Mouse (Mus musculus): ENCODE measurements around the gene Ptprs.

Ptprs gene

DNA sequence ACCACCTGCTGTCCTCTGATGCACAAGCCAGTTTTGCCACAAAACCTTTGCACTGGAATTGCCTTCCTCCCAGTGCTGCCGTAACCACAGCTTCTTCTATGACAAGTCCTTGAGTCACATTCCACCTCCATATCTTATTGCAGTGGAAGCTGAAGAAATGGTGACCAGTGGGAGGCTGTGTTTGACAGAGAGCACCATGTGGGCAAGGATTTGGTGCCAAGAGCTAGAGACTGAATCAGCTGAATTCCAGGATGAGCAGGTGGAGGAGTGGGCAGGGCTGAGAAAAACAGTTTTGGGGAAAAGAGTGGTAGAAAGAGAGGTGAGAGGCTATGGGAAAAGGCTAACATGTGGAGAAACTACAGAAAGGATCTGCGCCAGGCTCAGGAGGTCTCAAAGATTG lies 17.6 kb upstream of the Ptprs start:
- in situ Hi-C loops (cut with MboI, MseI), result no loop called here

DNA sequence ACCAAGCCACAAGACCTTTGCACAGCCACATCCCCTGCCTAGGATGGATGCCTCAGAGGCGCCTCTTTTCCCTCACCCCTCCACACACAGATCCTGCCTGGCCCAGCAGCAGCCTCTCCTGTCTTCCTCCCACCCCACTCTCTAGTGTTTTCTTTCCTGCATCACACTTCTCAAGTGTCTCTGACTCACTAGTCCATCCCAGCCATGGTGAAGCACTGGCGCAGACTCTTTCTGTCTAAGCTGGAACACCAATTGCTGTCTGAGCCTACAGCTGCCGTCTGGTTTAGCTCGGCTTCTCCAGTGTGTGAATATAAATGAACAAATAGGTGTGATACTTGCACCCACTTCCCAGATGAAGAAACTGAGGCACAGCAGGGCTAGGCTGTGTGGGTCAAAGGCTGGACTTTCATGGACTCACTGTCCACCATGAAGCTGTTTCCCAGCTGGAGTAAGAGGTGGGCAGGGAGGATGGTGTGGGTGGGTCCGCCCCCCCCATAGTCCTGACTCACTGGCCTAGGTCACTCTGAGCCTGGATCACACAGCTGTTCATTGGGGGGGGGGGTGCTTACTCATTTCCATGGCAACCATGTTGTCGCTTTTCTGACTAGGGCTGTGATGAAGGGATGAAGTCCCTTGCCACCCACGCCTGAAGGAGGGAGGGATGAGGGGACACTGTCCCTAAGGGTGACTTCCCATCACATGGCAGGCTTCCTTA lies 14.3 kb upstream of the Ptprs start:
- in situ Hi-C loops (cut with MboI, MseI), result no loop called here

DNA sequence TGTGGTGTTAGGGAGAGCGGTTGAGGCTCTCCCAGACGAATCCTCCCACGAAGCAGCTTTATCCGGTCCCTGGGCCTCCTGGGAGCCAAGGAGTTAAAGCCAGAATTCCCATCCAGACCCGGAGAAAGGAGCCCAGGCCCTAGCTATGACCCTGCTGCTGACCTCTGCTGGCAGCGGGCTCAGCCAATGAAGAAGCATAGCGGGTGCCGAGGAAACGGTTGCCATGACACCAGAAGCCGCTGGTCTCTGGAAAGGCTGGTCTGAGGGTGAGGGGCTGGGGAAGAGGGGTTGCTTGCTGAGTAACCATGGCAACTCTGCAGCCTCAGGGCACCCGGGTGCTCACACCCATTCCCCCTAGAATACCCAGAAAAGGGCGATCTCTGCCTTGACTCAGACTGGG lies 11.7 kb upstream of the Ptprs start:
- in situ Hi-C loops (cut with MboI, MseI), result no loop called here

DNA sequence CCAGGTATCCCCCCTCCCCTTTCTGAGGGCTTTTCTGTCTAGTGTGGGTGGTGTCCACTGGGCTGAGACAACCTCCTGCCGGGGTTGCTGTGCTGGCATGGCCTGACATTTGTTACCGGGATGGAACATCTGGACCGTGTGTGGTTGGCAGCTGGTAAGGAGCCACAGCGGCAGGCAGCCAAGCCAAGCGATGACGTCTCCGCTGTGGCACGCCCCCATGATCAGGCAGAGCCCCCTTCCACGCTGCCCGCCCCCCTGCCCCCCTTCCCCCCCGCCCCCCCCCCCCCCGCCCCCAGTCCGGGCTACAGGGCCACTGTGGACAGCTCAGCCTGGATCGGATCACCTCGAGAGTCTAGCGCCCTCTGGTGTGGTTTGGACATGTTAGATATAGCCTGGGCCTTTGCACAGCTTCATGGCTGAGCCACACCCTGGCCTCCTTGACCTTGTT lies 11.2 kb upstream of the Ptprs start:
- in situ Hi-C loops (cut with MboI, MseI), result no loop called here

DNA sequence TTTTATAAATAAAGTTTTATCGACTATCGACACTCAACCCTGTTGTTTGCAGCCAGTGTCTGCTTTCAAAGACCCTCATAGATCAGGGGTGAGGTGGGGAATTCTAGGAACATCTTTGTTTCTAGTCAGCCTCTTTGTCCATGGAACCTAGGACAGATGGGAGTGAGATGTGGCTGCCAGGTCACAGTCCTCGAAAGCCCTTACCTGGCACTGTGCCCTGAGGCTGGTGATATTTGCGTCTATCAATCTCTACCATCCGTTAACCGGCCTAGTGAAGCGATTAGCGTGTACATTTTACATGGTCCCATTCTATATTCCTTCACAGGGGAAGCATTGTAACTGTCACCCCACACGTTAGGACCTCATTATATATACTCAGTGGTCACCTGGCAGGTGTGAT lies 9.6 kb upstream of the Ptprs start:
- in situ Hi-C loops (cut with MboI, MseI), result no loop called here

DNA sequence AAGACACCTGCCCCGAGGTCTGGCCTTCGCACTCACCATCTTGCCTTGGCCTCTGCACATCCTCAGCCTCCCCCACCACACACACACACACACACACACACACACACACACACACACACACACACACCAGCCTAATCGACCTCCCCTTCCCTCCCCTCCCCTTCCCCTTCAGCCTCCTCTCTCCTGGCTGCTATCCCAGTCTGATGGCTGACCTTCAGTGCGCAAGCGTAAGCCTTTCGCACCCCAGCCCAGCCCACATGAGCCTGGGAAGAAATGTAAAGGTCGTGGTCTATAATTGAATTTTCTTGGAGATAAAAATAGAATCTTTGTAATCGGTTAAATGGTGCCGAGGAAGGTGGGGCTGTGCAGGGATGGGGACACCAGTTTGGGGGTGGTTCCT lies 8.8 kb upstream of the Ptprs start:
- in situ Hi-C loops (cut with MboI, MseI), result no loop called here

DNA sequence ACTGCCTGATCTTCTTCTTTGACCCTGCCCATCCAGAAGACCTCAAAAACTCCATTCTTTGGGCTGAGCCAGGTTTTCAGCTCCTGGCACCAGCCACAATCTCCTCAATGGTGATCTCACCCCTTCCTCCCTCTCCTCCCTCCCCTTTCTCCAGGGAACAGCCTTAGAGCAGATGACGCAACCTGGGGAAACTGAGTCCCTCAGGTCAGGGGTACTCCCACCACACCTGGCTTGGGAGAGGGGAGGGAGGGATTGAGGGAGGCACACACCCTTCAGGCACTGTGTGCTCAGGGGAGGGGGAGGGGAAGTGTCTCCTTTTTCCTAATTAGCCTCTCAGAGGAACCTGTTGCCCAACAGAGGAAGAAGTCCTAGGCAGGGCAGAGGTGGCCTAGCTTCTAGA lies 6.4 kb upstream of the Ptprs start:
- in situ Hi-C loops (cut with MboI, MseI), result no loop called here

DNA sequence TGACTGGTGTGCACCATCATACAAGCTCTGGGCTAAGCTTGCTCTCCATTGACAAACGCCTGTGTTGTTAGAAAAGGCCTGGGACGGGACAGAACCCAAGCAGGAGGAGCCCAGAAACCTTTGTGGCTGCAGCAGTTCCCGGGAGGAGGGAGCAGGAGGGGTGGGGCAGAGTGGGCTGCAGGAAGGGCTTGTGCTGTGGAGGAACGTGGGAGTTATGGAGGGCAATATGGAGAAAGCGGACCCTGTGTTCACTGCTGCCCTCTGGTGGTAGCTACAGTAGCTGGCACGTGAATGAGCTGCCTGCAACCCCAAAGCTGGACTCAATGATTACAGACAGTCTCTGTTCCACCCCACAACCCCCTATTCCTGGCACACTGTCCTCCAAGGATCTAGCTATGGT lies 3.1 kb upstream of the Ptprs start:
- in situ Hi-C loops (cut with MboI, MseI), result no loop called here

DNA sequence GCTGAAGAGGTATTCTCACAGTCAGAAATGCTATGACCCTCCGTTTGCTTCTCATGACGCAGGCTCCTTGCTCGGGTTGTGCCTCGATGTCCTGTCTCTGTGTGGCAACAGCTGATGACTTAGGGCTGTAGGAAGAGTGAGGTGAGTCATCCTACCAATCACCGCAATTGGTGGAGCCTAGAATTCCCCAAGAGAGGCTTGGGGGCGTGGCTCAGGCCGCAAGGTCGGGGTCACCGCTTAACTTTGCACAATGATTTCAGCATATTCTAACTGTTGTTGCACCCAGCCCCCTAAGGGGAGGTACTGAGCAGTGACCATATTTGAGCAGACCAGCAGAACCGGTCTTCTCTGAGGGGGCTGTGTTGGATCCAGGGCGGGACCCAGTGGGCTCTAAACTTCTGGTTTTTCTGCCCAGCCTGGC lies 1.9 kb upstream of the Ptprs start:
- in situ Hi-C loops (cut with MboI, MseI), result no loop called here

DNA sequence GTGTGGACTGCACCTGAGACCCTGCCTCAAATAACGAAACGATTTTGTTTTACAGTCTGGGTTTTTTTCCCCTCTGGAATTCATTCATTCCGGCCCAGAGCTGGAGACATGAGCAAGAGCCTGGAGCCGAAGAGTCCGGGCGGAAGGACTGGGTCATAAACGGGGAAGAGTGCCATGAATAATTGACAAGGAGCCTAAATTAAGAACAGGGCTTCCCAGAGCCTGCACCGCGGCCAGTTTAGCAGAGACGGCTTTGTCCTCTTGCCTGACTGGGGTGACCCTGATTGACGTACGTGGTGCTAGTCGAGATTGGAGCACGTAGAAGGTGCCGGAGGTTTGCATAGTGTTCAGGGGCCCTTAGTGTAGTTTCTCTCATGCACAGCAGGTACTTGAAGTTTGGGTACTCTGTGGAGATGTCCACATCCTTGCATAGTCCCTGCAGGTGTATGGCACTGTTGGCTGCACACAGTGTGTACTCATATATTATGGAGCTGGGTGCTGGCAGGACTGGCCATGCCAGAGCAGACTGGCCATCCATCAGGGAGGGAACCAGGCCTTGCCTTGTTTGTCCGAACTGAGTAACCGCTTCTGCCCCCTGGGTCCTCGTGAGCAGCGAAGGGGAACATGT lies 1.0 kb upstream of the Ptprs start:
- in situ Hi-C loops (cut with MboI, MseI), result no loop called here

DNA sequence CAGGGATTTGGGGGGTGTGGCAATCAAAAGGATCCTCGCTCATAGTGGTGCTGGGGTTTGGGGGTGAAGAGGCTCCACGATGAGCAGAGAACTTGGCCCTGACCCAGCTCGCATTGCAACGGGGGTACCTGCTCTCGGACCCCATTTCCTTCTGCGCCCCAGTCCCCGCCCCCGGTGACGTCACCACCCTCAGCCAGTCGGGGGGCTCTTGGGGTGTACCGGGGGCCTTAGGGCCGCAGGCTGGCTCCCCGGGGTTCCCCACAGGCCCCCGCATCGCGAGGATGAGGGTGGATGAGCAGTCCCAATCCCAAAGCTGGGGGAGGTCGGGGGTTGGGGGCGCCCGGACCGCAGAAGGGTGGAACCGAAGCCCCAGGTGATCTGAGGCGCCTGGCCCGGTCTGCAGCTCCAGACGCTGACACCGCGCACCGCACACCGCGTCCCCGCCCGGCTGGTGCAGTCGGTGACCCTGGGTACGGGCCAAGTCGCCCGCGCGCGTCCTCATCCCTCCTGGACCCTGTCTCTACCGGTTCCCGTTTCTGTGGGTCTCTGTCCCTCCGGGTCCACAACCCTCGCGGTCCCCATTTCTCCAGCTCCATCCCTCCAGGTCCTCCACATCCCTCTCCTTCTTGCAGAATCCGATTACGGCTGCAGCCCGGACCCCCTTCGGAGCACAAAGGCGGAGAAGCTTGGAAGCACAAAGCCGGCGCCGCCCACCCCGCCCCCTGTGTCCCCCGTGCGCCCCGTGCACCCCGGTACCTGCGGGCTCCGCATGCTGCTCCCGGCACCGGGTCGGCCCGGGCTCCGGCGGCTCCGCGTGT lies 490 bp downstream of the Ptprs start:
- in situ Hi-C loops (cut with MboI, MseI), result no loop called here

DNA sequence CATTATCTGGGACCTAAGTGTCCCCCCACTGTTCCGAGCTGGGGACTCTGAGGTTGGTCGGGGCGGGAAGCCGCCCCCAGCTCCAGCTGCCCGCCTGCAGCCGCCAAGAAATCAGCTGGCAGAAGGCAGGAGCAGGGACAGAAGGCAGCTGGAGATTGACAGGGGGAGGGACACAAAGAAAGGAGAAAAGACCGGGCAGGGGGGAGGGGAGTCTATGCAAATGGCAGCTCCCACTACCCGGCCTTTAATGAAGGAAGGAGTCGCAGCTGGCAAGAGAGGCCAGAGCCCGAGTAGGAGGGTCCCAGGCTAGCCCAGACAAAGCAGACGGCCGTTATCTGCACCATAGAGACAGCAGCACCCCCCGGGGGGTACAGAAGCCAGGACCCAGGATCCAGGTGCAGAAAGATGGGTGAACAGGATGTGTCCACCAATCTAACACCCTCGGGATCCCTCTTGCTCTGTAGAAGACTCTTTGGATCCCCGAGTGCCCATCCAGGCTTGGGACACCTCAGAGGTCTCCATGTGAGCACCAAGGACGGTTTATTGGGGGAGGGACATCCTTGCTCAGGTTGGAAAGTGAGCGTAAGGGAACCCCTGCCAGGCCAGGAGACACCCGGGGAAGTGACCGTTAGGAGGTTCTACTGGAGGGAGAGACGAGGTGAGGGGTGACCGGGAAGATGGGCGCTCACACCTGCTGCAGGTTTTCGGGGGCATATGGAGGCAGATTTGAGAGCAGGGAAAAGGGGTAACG lies 1.3 kb downstream of the Ptprs start:
- in situ Hi-C loops (cut with MboI, MseI), result no loop called here

DNA sequence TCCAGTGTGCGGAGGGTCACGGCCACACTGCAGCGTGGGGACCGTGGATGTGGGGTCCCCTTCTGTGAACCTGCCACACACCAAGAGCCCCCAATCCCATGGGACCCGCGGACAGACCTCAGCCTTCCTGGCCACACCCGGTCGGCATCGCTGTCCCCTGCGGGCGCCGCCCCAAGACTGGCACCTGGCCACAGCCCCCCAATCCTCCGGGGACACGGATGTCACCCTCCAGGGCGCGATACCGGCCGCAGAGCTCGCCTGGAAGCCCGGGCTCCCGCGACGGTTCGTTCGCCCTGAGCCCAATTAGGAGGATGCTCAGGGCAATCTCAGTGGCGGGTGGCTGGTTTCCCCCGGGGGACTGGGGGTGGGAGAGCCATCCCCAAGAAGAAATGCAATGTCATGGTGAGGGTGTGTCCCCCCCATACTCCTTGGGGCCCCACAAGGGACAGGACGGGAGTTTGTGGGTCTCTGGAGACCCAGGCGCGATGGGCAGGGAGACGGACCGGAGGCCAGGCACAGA lies 1.9 kb downstream of the Ptprs start:
- in situ Hi-C loops (cut with MboI, MseI), result no loop called here

DNA sequence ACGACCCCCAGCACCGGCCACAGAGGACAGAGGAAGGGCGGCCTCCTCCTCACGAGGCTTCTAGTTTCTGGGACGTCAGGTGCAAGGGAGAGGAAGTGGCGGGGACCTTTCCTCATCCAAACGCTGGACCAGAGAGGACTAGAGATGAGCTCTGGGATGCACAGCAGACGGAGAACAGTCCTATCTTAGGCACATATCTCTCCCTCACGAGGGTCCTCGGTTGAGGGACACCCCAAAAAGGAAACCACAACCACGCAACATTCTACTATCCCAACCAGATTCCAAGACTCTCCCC lies 2.7 kb downstream of the Ptprs start:
- in situ Hi-C loops (cut with MboI, MseI), result no loop called here

DNA sequence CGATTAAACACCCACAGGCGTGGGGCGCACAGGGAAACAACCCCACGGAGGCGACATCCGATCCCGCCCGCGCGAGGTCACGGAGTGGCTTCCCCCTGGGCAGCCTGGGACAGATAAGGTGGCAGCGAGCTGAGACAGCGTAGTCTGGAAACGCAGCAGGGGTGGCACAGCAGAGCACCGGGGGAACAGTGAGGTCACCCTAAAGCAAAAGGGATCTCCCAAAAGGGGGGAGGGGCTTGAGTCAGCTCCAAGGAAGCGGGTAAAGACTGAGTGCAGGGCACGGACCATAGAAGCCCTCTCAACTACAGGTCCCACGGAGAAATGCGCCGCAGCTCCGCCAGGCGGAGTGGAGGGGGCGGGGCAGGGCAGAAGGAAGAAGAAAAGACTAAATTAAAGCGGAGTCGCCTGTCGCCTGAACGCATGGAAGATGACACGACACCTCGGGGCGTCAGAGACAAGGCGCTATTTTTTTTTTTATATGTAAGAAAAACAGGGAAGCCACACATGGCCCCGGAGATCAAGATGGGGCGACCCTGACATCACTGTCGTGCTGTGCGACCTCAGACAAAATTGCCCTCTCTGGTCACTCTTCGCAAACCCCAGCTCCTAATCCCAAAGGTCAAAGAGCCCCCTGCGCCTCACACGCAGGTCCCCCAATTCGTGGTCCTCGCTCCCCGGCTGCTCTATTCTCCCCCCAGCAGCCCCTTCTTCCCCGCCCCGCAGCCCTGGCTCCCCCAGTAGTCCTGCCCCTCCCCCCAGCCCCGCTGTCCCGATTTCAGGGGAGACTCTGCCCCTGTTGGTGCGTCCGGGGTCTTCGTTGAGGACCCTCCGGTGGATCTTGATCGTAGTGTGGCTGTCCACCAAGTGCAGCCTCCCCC lies 3.3 kb downstream of the Ptprs start:
- in situ Hi-C loops (cut with MboI, MseI), result no loop called here

DNA sequence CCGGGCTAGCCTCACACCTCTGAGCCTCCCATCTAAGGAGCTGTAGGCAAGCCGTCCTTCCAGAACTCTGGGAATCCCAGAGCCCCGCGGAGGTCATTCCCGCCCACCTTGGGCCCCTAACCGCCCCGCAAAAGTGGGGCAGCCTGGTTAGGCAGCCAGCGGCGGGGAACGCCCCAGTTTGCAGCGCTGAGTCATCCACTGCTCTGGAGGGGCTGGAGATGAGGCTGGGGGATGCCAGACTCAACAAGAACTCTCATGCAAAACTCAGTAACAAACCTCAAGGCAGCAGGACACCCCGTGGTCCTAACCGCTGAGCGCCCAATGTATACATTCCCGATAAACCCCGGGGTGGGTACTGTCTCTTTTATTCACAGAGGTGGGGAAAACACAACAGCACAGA lies 4.2 kb downstream of the Ptprs start:
- in situ Hi-C loops (cut with MboI, MseI), result no loop called here

DNA sequence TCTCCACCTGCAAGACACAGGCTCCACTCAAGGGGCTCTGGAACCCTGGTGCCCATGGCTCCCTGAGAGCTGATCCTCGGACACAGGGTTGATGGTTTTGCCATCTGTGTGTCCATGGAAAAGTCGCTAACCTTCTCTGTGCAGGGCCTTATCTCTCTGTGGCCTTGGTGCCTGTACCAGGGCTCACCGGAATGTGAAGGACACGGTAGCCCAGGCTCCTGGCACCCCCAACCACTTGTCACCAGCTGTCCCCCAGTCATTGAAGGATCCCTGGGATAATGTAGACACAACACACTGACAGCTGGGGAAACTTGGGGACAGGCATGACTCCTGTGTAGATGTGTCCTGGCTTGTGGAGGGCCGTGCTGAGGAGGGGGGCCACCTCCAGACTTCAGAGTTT lies 5.1 kb downstream of the Ptprs start:
- in situ Hi-C loops (cut with MboI, MseI), result no loop called here

DNA sequence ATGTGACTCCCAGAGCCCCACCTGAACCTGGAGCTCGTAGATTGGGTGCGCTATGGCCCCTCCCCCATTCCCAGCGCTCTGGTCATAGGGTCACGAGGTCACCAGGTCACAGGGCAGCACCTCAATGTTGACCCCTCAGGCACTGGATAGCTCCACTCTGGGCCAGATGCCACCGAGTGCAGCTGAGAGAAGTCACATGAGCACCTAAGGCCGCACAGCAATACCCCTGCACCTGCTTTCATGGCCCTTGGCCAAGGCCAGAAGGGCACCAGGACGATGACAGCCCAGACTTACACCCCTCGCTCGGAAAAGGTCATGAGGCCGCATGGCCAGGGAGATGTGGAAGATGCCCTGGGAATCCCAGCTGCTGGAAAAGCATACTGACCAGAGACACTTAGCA lies 5.7 kb downstream of the Ptprs start:
- in situ Hi-C loops (cut with MboI, MseI), result no loop called here

DNA sequence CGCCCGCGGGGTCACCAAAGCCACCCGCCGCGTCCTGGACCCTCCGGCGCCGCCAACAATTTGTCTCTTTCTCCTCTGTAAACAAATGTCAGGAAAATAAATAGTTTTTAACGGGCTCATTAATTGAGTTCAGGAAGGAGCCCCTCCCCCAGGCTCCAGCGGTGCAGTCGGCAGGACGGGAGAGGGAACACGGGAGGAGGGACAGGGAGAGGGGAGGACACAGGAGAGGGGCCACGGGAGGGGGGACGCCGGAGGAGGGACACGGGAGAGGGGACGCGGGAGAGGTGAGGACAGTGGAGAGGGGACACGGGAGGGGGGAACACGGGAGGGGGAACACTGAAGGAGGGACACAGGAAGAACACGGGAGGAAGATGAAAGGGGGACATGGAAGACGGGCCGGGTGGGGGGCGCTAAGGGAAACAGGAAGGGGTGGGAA lies 6.3 kb downstream of the Ptprs start:
- in situ Hi-C loops (cut with MboI, MseI), result no loop called here

DNA sequence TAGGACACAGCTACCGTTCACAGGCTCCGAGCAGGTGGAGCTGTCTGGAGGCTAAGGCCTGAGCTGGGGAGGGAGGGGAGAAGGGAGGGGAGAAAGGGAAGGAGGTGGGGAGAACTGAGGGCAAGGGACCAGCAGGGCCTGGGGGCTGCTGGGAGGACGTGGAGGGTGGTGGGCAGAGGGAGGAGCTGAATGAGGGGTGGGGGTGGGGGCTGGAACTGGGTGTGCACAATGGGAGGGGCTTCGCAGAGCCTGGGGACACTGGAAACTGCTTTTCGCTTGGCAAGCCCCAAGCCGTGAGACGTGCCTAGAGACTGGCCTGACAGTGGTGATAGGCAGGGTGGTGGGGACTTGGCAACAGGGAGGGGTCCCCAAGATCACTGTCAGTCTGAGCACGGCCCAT lies 7.0 kb downstream of the Ptprs start:
- in situ Hi-C loops (cut with MboI, MseI), result no loop called here

DNA sequence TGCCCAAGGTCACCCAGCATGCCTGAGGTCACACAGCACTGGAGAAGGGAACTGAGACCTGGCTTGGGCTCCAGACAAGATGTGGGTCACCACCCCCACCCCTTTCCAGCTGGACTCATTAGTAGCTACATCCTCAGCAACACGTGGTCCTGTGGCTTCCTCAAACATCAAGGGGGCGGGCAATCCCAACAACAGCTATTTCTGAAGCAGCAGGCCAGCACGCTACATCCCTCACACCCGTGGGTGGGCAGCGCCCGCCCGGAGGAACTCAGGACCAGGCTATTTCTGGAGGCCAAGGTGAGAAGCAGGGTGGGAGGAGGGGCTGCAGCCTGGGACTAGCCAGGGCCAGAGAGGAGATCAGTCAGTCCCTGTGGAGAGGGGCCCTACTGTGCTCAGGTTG lies 7.4 kb downstream of the Ptprs start:
- in situ Hi-C loops (cut with MboI, MseI), result no loop called here
